Mouse (Mus musculus) heart, adult 18-20 months (tissue): ENCODE measurements around the gene Pnpo. TPM values are rescaled to one million over a fixed set of nuclear protein-coding genes. Genes with fewer than 3 reads are reported as not detected.

Source experiments
- DNase-seq, 2 experiments: peaks; one replicate each; pipeline ENCODE4 v3.0.0; 2021 to 2022; ENCODE audit warnings: mixed read lengths in 1 of 2
- total RNA-seq, 2 experiments: library from RNA; stranded (reverse); gene quantifications; 2 replicates each; pipeline ENCODE4 v1.2.3; 2021

Pnpo gene
- total RNA-seq, 2 experiments from 2014 or later = 16.7 to 17.4 TPM

GRCm38 (mm10) chr11:96937549-96938425 is 6.0 kb downstream of the Pnpo start:
- DNase-seq = peak; percentile 66 to 71

DNA sequence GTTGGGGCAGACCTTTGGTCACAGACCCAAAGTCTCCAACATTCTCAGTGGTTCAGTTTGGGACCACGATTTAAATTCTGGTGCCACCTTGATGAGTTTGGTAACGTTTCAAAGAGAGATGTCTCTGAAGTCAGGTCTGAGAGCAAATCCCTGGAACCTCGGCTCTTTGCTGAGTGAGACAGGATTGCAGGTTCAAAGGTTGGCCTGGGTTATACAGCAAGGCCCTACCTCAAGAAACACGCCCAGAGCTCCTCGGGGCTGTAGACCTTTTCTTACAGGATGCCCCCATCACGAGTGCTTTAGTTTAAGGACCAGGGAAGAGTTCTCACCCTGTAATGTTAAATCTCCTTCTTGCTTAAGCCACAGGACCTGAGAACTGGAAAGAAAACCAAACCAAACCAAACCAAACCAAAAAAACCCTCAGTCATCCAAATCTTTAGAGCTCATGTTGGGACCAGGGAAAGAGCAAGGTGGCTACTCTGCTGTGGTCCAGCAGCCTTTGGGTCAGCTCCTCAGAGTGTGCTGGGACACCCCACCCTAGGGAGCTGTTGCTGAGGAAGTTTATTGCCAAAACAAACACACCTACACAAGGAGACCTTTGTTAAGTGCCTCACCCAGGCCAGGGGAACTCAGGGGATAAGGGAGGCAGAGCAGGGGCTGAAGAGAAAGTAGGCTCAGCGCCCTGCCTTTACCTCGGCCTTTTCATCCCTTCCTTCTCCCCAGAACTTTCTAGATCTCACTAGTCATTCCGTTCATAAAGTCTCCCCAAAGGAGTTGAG is 7.7 kb downstream of the Pnpo start:
- no peak for DNase-seq

DNA sequence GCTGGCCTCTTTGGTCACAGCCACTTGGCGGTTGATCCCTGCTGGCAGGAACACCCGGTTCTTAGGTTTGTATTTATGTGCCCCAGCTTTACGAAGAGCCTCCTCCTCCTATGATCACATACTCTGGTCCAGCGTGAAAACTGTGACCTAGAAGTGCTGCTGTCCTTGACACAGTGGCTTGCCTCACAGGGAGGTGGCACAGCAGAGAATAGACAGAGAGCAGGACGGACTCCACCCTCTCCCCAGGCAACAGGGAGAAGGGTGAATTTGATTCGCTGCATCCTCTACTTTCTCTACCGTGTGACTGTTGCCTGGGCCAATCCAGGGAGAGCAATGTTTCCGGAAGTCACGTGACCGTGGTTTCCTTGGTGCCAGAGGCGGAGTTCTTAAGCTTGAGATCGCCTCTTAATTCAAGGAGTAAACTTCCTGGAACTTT is 8.8 kb downstream of the Pnpo start:
- DNase-seq = peak in 1 of 2 experiments; percentile 71

GRCm38 (mm10) chr11:96933562-96934276 is 10.1 kb downstream of the Pnpo start:
- no peak for DNase-seq

DNA sequence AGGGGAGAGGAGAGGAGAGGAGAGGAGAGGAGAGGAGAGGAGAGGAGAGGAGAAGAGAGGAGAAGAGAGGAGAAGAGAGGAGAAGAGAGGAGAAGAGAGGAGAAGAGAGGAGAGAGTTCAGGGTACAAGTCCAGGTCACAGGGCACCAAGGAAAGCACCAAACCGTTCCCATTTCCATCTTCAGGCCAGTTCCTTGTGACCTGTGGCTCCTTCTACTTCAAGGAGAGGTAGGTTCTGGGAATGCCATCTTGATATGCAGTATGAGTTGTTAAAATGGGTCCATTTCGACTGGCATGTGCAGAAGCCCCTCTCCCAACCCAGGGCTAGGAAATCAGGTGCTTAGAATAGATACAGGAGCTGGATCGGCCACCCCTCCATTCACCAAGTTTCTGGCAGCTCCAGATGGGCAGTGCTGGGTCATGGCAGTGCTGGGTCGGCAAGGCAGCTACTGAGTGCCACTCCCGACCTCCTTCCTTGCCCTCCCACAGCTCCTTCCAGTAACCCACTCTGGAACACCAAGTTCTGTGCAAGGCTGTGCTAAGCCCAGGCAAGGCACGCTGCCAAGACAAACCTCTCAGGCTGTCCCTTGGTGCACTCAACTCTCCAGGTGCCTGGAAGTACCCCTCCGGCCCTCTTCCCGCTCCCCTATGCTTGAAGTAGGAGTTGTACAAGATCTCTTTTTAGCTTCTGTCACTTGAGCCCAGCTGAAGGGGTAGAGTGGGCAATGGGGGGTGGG is 12.3 kb downstream of the Pnpo start:
- peak in 1 of 2 experiments; percentile 45 for DNase-seq

DNA sequence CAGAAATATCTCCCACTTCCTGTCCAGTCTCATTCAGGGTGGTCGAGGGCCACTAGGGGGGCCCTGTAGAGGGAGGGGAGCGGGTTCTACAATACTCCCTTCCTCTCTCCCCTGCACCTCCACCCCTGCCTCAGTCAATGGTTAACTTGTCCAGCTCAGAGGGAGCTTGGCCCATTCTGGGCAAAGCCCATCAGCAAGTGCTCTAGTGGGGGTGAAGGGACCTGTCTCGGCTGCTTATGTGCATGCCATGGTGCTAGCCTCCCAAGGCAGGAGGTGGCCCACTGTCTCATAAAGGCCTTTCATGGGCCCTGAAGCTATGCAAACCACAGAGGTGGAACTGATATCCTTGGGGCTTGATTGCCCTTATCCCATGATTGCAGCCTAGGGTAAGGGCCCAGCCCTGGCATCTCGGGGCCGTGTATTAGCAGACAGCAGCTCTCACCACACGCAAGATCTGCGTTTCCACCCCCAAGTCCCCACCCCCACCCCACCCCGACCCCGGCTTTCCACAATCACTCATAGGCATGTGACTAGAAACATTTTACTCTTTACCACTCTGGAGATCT is 13.9 kb downstream of the Pnpo start:
- DNase-seq = no peak

DNA sequence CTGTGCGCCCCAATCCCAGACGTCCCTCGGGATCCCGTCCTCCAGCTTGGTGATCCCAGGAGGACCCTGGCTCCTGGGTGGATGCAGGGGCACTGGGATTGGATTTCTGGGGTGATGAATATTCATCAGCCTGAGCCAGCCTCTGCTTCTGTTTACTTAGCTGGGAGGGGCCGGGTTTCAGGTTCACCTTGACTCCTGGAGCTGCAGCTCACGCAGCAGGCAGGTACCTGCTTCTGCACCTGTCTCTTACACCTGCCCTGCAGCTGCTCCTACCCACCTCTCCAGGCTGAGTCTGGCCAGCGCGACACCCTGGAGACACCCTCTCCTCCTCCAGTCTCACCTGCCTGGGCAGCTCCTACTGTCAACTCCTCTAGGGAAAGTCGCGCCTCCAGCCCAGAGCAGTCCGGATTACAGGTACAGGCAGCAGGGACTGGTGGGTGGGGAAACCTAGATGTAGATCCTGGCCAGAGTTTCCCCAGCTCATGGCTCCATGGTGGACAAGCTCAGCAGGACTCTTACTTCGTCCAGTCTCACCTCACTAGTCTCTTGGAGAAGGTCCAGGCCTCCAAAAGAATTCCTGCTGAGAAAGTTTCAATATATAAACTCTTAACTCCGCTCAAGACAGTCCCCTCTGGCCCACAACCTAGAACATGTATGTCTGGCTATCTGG is 14.6 kb downstream of the Pnpo start:
- no peak for DNase-seq

DNA sequence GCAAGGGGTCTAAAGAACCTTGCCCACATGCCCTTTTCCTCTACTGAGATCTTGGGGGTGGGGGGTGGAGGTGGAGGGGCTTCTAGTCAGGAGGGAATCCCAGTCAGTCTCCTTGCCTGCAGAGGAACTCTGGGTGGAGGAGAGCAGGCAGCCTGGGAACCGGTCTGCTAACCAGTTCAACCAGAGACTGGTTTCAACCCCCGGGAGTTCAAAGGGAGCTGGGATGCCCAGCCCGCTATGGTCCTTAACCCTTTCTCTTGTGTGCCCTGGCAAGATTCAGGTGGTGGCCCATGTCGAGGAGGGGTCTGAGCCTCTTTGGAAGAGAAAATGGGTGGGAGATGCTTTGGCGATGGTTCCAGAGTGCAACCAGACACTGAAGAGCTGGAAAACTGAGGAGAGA is 15.1 kb downstream of the Pnpo start:
- DNase-seq = no peak

- no peak for DNase-seq
Observed at GRCm38 (mm10) chr11:96928088-96928487, 15.7 kb downstream of the Pnpo start, which contains the start of gene Prr15l. TSS of gene Prr15l (plus strand) at chr11:96928104.

- no peak for DNase-seq
Observed at GRCm38 (mm10) chr11:96926587-96926986, 17.2 kb downstream of the Pnpo start.

GRCm38 (mm10) chr11:96925469-96926148 is 18.2 kb downstream of the Pnpo start:
- no peak for DNase-seq

- DNase-seq = no peak
Observed at GRCm38 (mm10) chr11:96924861-96925260, 18.9 kb downstream of the Pnpo start.

DNA sequence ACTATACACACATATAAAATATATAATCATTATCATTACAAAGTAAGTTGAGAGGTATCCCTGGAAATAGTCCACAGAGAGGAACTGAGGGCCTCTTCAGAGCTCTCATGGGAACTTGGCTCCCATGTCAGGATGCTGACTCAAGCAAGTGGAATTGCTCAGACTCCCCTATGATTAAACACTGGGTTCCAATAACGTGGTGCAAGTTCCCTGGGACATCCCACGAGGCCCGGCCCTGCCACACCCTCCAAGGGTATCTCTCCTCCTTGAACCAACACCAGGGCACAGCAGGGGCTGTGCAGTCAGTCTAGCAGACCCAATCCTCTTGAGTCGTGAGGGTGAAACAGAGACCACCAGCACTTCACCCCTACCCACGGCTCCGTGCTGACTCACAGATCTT is 24.8 kb downstream of the Pnpo start:
- no peak for DNase-seq

DNA sequence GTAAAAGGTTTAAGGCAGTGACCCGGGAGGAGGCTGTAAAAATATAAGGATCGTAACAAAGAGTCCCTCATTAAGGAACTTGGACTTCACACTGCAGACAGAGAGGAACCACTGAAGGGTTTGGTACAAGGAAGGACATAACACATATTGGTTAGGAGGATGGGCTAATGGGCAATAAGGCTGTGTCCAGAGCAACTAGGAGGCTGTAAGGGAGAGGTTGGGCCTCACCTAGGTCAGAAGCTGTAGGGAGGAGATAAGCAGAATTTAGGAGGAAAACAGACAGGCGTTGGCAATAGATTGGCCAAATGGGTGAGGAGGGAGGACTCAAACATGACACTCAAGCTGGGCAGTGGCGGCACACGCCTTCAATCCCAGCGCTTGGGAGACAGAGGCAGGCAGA is 26.4 kb downstream of the Pnpo start:
- no peak for DNase-seq

- no peak for DNase-seq
Observed at GRCm38 (mm10) chr11:96916885-96917396, 26.8 kb downstream of the Pnpo start.

GRCm38 (mm10) chr11:96916044-96916884 is 27.5 kb downstream of the Pnpo start, which contains the start of gene Cdk5rap3:
TSS of gene Cdk5rap3 (minus strand) at chr11:96916496.
- peak; percentile 99 to 100 for DNase-seq

DNA sequence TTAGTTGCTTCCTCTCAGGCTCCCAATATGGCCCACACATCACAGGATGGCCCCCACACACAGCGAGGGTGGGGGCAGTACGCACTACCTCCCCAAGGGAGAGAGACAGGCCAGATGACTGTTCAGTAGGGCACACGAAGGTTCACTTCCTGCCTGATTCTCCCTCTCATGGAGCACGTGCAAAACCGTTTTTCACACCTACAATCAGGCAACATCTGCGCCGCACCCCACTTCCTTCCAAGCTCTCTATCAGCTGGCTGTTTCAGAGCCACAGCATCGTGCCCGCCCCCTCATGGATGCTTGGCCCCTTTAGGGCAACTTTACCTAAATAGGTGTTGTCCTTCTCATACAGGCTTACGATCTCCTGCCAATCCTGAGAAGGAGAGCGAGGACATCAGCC is 31.1 kb downstream of the Pnpo start:
- no peak for DNase-seq

DNA sequence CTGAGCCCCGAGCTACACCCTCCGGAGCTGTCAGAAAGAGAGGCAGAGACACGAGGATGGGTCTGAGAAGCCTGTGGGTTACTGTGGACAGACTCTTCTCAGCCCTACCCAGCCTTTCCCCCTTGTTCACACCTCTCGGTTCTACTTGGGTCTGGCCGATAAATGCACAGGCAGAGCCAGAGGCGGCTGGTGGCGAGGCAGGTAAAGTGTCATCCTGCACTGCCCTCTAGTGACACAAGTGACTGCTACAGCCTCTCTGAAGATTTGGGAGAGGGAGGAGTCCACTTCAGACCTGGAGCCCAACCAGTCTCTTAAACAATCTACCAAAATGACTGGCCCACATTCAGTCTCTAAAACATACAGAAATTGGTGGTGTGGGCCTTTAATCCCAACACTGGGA is 33.8 kb downstream of the Pnpo start:
- peak; percentile 79 to 87 for DNase-seq

- DNase-seq = no peak
Observed at GRCm38 (mm10) chr11:96908594-96908993, 35.2 kb downstream of the Pnpo start.
